Mouse (Mus musculus): ENCODE measurements around the gene Stxbp5. TPM values are rescaled to one million over a fixed set of nuclear protein-coding genes. Genes with fewer than 3 reads are reported as not detected.

The Stxbp5 gene
- polyA plus RNA-seq, 1 experiment from 2014 or later = 6.9 TPM

DNA sequence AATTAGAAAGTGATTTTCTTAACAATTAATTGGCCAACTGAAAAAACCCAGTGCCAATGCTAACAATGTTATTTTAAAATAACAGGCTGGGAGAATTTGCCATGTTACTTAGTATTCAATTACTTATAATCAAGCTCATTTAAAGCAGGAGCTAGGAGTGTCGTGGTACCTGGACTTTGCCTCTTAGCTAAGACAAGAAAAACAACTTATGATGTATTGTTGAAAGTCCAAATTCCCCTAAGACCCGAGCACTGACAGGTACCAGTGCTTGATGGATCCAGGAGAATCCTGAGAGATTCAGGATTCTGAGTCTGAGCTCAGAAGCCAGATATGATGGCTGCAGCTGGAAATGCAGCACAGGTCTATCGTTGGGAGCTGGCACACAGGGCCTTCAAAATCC lies 71.1 kb downstream of the Stxbp5 start:
- no peak overlapping the region for H3K27ac ChIP-seq (ENCODE audit: low read length)
- no peak overlapping the region for H3K4me2 ChIP-seq (ENCODE audit: low read length)
- H3K36me3 ChIP-seq (ENCODE audit: control insufficient read depth, insufficient read depth) = peaks cover 2% of the 10 kb centered on the region
- whole genome bisulfite sequencing = 86% methylated on average over 3 of the region's 3 CpGs
- H3K4me3 ChIP-seq (replicated peaks; ENCODE audit: low read length) = no peak overlapping the region
- H3K27me3 ChIP-seq (replicated peaks; ENCODE audit: control insufficient read depth, insufficient read depth, low read length) = no peaks in the 10 kb centered on the region
- no peak overlapping the region for H3K9ac ChIP-seq (replicated peaks; ENCODE audit: low read depth, low read length)
- ATAC-seq = no peak
- 0 out of 2 replicates have a peak, but pooled peaks cover 4% of the 10 kb centered on the region for H3K4me1 ChIP-seq (replicated peaks; ENCODE audit: control insufficient read depth, insufficient read depth, low read length)
- no peaks in the 10 kb centered on the region for H3K9me3 ChIP-seq (ENCODE audit: control insufficient read depth, low read length)

DNA sequence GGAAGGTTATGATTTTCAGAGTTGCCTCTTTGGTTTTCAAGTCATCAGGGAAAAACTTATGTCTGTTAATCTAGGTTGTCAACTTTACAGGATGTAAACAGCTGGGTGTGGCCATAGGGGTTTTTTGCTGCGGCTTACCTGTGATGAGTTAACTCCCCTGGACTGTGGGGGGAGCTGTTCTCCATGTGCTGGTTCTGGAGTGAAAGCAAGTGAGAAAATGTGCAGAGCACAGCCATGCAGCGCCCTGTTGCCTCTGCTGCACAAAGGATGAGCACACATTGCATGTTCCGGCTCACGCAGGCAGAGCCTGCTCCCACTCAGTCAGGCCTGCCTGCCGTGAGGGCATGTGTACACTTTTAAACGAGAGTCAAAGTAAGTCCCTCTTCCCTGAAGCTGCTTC lies 79.6 kb downstream of the Stxbp5 start:
- H3K4me1 ChIP-seq (replicated peaks; ENCODE audit: control insufficient read depth, insufficient read depth, low read length) = no peaks in the 10 kb centered on the region
- H3K4me2 ChIP-seq (ENCODE audit: low read length) = no peak overlapping the region
- ATAC-seq = 0 out of 2 replicates have a peak, but pooled peaks have one; percentile 36
- H3K36me3 ChIP-seq (ENCODE audit: control insufficient read depth, insufficient read depth) = no peaks in the 10 kb centered on the region
- no peaks in the 10 kb centered on the region for H3K27me3 ChIP-seq (replicated peaks; ENCODE audit: control insufficient read depth, insufficient read depth, low read length)
- H3K4me3 ChIP-seq (replicated peaks; ENCODE audit: low read length) = no peak overlapping the region
- H3K9ac ChIP-seq (replicated peaks; ENCODE audit: low read depth, low read length) = no peak overlapping the region
- no peaks in the 10 kb centered on the region for H3K9me3 ChIP-seq (ENCODE audit: control insufficient read depth, low read length)
- WGBS = 63% methylated on average over 6 of the region's 6 CpGs
- H3K27ac ChIP-seq (ENCODE audit: low read length) = no peak overlapping the region

- no peak for ATAC-seq
- no peaks in the 10 kb centered on the region for H3K36me3 ChIP-seq (ENCODE audit: control insufficient read depth, insufficient read depth)
- WGBS = 91% methylated on average over 7 of the region's 7 CpGs
- no peak overlapping the region for H3K4me3 ChIP-seq (replicated peaks; ENCODE audit: low read length)
- no peak overlapping the region for H3K9ac ChIP-seq (replicated peaks; ENCODE audit: low read depth, low read length)
- H3K9me3 ChIP-seq (ENCODE audit: control insufficient read depth, low read length) = no peaks in the 10 kb centered on the region
- H3K27me3 ChIP-seq (replicated peaks; ENCODE audit: control insufficient read depth, insufficient read depth, low read length) = no peaks in the 10 kb centered on the region
- no peak overlapping the region for H3K4me2 ChIP-seq (ENCODE audit: low read length)
- H3K27ac ChIP-seq (ENCODE audit: low read length) = no peak overlapping the region
- no peaks in the 10 kb centered on the region for H3K4me1 ChIP-seq (replicated peaks; ENCODE audit: control insufficient read depth, insufficient read depth, low read length)
Observed at GRCm38 (mm10) chr10:9818574-9818973, 82.3 kb downstream of the Stxbp5 start.

DNA sequence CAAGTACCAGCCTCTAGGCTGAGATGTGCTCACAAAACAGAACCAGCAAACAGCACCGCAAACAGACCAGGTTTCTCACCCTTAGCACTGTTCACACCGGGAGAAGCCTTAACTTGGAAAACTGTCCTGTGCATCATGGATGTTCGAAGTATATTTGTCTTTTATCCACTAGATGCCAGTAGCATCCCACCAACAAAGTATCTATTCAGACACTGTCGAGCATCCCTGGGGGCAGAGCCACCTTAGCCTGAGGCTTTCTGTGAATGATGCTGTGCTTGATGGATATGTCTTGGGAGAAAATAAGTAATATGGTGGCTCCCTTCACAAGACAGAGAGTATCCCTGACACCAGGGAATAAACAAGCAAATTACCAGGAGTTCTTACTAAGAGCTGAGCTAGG lies 87.0 kb downstream of the Stxbp5 start:
- H3K9ac ChIP-seq (replicated peaks; ENCODE audit: low read depth, low read length) = no peak overlapping the region
- H3K9me3 ChIP-seq (ENCODE audit: control insufficient read depth, low read length) = no peaks in the 10 kb centered on the region
- no peak overlapping the region for H3K27ac ChIP-seq (ENCODE audit: low read length)
- H3K4me3 ChIP-seq (replicated peaks; ENCODE audit: low read length) = no peak overlapping the region
- H3K27me3 ChIP-seq (replicated peaks; ENCODE audit: control insufficient read depth, insufficient read depth, low read length) = no peaks in the 10 kb centered on the region
- H3K4me2 ChIP-seq (ENCODE audit: low read length) = no peak overlapping the region
- no peaks in the 10 kb centered on the region for H3K4me1 ChIP-seq (replicated peaks; ENCODE audit: control insufficient read depth, insufficient read depth, low read length)
- 72% methylated on average over 4 of the region's 4 CpGs for WGBS
- peak; percentile 95 for ATAC-seq
- 0 out of 2 replicates have a peak, but pooled peaks cover under 1% of the 10 kb centered on the region for H3K36me3 ChIP-seq (ENCODE audit: control insufficient read depth, insufficient read depth)

DNA sequence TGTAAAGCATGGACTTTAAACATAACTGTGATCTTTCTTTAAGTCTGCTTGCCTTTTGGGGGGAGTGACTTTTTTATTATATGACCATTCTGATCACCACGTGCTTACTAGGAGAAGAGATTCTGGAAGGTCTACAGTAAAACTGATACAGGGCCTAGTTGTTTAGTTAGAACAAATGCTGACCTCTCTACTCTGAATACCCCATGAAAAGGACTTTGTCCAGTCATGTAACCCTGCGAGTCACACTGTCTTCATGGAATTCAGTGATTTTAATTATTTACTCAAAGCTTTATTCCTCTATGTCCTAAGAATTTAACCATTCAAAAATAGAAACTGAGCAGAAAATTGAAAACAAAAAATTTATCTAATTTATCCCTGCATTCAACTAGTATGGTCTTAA lies 93.3 kb downstream of the Stxbp5 start:
- H3K4me3 ChIP-seq (replicated peaks; ENCODE audit: low read length) = no peak overlapping the region
- 88% methylated on average over 2 of the region's 2 CpGs for WGBS
- no peak overlapping the region for H3K9ac ChIP-seq (replicated peaks; ENCODE audit: low read depth, low read length)
- no peak overlapping the region for H3K27ac ChIP-seq (ENCODE audit: low read length)
- H3K4me2 ChIP-seq (ENCODE audit: low read length) = no peak overlapping the region
- ATAC-seq = no peak
- H3K27me3 ChIP-seq (replicated peaks; ENCODE audit: control insufficient read depth, insufficient read depth, low read length) = no peaks in the 10 kb centered on the region
- peaks cover 2% of the 10 kb centered on the region; the same call in 1 of the 2 replicates for H3K36me3 ChIP-seq (ENCODE audit: control insufficient read depth, insufficient read depth)
- H3K4me1 ChIP-seq (replicated peaks; ENCODE audit: control insufficient read depth, insufficient read depth, low read length) = peaks cover 3% of the 10 kb centered on the region; the same call in 1 of the 2 replicates
- H3K9me3 ChIP-seq (ENCODE audit: control insufficient read depth, low read length) = no peaks in the 10 kb centered on the region

DNA sequence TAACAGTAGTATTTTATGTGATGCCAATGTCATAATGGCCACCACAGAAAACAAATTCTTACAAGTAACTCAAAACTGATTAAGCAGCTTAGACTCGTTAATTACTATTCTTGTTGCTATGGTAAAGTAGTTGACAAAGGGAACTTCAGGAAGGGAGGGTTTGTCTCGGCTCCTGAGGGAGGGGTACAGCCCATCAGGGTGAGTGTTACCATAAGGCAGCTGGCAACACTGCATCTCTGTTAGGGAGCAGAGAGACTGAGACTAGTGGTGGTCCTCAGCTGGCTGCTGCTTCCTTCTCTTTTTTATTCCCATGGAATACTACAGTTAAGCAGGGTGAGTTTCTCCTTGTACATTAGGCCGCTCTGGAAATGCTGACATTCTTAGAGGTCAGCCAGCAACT lies 95.5 kb downstream of the Stxbp5 start:
- H3K27ac ChIP-seq (ENCODE audit: low read length) = no peak overlapping the region
- H3K4me1 ChIP-seq (replicated peaks; ENCODE audit: control insufficient read depth, insufficient read depth, low read length) = peaks cover 3% of the 10 kb centered on the region; the same call in 1 of the 2 replicates
- no peak overlapping the region for H3K4me2 ChIP-seq (ENCODE audit: low read length)
- peaks cover 2% of the 10 kb centered on the region; the same call in 1 of the 2 replicates for H3K36me3 ChIP-seq (ENCODE audit: control insufficient read depth, insufficient read depth)
- 29% methylated on average over 3 of the region's 3 CpGs for WGBS
- H3K4me3 ChIP-seq (replicated peaks; ENCODE audit: low read length) = no peak overlapping the region
- no peaks in the 10 kb centered on the region for H3K27me3 ChIP-seq (replicated peaks; ENCODE audit: control insufficient read depth, insufficient read depth, low read length)
- no peaks in the 10 kb centered on the region for H3K9me3 ChIP-seq (ENCODE audit: control insufficient read depth, low read length)
- ATAC-seq = peak; percentile 82
- no peak overlapping the region for H3K9ac ChIP-seq (replicated peaks; ENCODE audit: low read depth, low read length)

GRCm38 (mm10) chr10:9803126-9803525 lies 97.8 kb downstream of the Stxbp5 start:
- H3K27ac ChIP-seq (ENCODE audit: low read length) = no peak overlapping the region
- no peak overlapping the region for H3K4me3 ChIP-seq (replicated peaks; ENCODE audit: low read length)
- H3K36me3 ChIP-seq (ENCODE audit: control insufficient read depth, insufficient read depth) = no peaks in the 10 kb centered on the region; the same call in none of the 2 replicates
- H3K4me2 ChIP-seq (ENCODE audit: low read length) = no peak overlapping the region
- ATAC-seq = no peak
- 45% methylated on average over 2 of the region's 2 CpGs for WGBS
- no peak overlapping the region for H3K9ac ChIP-seq (replicated peaks; ENCODE audit: low read depth, low read length)
- H3K27me3 ChIP-seq (replicated peaks; ENCODE audit: control insufficient read depth, insufficient read depth, low read length) = no peaks in the 10 kb centered on the region
- H3K9me3 ChIP-seq (ENCODE audit: control insufficient read depth, low read length) = no peaks in the 10 kb centered on the region
- H3K4me1 ChIP-seq (replicated peaks; ENCODE audit: control insufficient read depth, insufficient read depth, low read length) = peaks cover 3% of the 10 kb centered on the region; the same call in 1 of the 2 replicates

GRCm38 (mm10) chr10:9801571-9801970 lies 99.3 kb downstream of the Stxbp5 start:
- no peak for ATAC-seq
- WGBS = 35% methylated on average over 1 of the region's 1 CpGs
- H3K4me2 ChIP-seq (ENCODE audit: low read length) = no peak overlapping the region
- H3K27me3 ChIP-seq (replicated peaks; ENCODE audit: control insufficient read depth, insufficient read depth, low read length) = no peaks in the 10 kb centered on the region
- no peaks in the 10 kb centered on the region for H3K9me3 ChIP-seq (ENCODE audit: control insufficient read depth, low read length)
- peaks cover 3% of the 10 kb centered on the region; the same call in 1 of the 2 replicates for H3K4me1 ChIP-seq (replicated peaks; ENCODE audit: control insufficient read depth, insufficient read depth, low read length)
- H3K9ac ChIP-seq (replicated peaks; ENCODE audit: low read depth, low read length) = no peak overlapping the region
- peaks cover 10% of the 10 kb centered on the region for H3K36me3 ChIP-seq (ENCODE audit: control insufficient read depth, insufficient read depth)
- no peak overlapping the region for H3K4me3 ChIP-seq (replicated peaks; ENCODE audit: low read length)
- H3K27ac ChIP-seq (ENCODE audit: low read length) = no peak overlapping the region

DNA sequence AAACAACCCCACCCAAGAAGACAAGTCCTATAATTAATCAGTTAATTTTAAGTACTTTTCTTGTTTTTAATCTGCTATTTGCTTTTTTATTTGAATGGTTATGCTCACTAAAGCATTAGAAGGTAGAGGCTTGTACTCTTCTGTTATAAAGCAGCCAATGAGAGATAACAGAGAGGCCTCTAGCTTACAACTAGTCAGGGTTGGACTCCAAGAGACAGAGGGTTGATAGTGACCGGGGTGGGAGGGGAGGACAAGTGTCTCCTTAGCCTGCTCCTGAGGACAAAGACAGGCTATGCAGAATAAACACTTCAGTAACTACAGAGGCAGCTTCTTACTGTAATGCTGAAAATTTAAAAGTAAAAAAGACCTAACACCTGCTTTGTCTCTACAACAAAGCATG lies 101.8 kb downstream of the Stxbp5 start:
- Histone ChIP-seq H3K27me3 (replicated peaks; ENCODE audit: control insufficient read depth, insufficient read depth, low read length) (no peaks in the 10 kb centered on the region), H3K4me1 (replicated peaks; ENCODE audit: control insufficient read depth, insufficient read depth, low read length) (no peaks in the 10 kb centered on the region), H3K27ac (ENCODE audit: low read length) (no peak overlapping the region), H3K9ac (replicated peaks; ENCODE audit: low read depth, low read length) (no peak overlapping the region), H3K36me3 (ENCODE audit: control insufficient read depth, insufficient read depth) (peaks cover 10% of the 10 kb centered on the region), H3K4me3 (replicated peaks; ENCODE audit: low read length) (no peak overlapping the region), H3K9me3 (ENCODE audit: control insufficient read depth, low read length) (no peaks in the 10 kb centered on the region), H3K4me2 (ENCODE audit: low read length) (no peak overlapping the region)
- no peak for ATAC-seq
- WGBS = 90% methylated on average over 1 of the region's 1 CpGs

GRCm38 (mm10) chr10:9796429-9796828 lies 104.5 kb downstream of the Stxbp5 start:
- Histone ChIP-seq H3K4me1 (replicated peaks; ENCODE audit: control insufficient read depth, insufficient read depth, low read length) (no peaks in the 10 kb centered on the region), H3K9me3 (ENCODE audit: control insufficient read depth, low read length) (no peaks in the 10 kb centered on the region), H3K4me3 (replicated peaks; ENCODE audit: low read length) (no peak overlapping the region), H3K9ac (replicated peaks; ENCODE audit: low read depth, low read length) (no peak overlapping the region), H3K27me3 (replicated peaks; ENCODE audit: control insufficient read depth, insufficient read depth, low read length) (no peaks in the 10 kb centered on the region), H3K27ac (ENCODE audit: low read length) (no peak overlapping the region), H3K4me2 (ENCODE audit: low read length) (no peak overlapping the region), H3K36me3 (ENCODE audit: control insufficient read depth, insufficient read depth) (peaks cover 10% of the 10 kb centered on the region)
- no peak for ATAC-seq
- 91% methylated on average over 1 of the region's 1 CpGs for WGBS

Data from forebrain, embryonic 16.5 days (tissue).